Mouse (Mus musculus) embryonic facial prominence, embryonic 10.5 days (tissue): ENCODE measurements around the gene Pold2. TPM values are rescaled to one million over a fixed set of nuclear protein-coding genes. Genes with fewer than 3 reads are reported as not detected.

Experiments
- DNase-seq: peaks from one replicate; pipeline ENCODE4 v3.0.0-alpha.2; 2017; ENCODE audit warnings: low spot score
- H3K27ac ChIP-seq: fragments of 300-500 bp; sonication (generic); replicated peaks from 2 replicates; pipeline ENCODE4 v1.5.1; 2016; ENCODE audit warnings: mild to moderate bottlenecking
- H3K27me3 ChIP-seq: fragments of 300-500 bp; sonication (generic); replicated peaks from 2 replicates; pipeline ENCODE4 v1.6.1; 2016; ENCODE audit warnings: low read depth, mild to moderate bottlenecking; ENCODE audit not compliant: poor library complexity, severe bottlenecking
- H3K36me3 ChIP-seq: fragments of 300-500 bp; sonication (generic); replicated peaks from 2 replicates; pipeline ENCODE4 v1.6.1; 2016; ENCODE audit warnings: mild to moderate bottlenecking, moderate library complexity
- H3K4me1 ChIP-seq: fragments of 300-500 bp; sonication (generic); 2 replicates; pipeline ENCODE4 v1.6.1; 2016
- H3K4me3 ChIP-seq: fragments of 300-500 bp; sonication (generic); 2 replicates; pipeline ENCODE4 v1.5.1; 2016; ENCODE audit warnings: mild to moderate bottlenecking, moderate library complexity
- H3K9me3 ChIP-seq: fragments of 300-500 bp; sonication (generic); 2 replicates; pipeline ENCODE4 v1.6.1; 2016; ENCODE audit warnings: mild to moderate bottlenecking
- WGBS: fragments of 180-500 bp; shearing (Covaris S2); methylation state at CpG from one replicate; pipeline ENCODE4 v1.1.7; 2016; 5-methylcytosine and 5-hydroxymethylcytosine counted together
- polyA plus RNA-seq: library from polyadenylated mRNA; unstranded; fragments of >200 nt; fragmentation: Nextera tagmentation; extraction: Ambion mirVana; gene quantifications from 2 replicates; pipeline ENCODE4 v1.2.1, GENCODE M21; 2016

Gene Pold2
- polyA plus RNA-seq: 155 and 161 TPM in 2 replicates

DNA sequence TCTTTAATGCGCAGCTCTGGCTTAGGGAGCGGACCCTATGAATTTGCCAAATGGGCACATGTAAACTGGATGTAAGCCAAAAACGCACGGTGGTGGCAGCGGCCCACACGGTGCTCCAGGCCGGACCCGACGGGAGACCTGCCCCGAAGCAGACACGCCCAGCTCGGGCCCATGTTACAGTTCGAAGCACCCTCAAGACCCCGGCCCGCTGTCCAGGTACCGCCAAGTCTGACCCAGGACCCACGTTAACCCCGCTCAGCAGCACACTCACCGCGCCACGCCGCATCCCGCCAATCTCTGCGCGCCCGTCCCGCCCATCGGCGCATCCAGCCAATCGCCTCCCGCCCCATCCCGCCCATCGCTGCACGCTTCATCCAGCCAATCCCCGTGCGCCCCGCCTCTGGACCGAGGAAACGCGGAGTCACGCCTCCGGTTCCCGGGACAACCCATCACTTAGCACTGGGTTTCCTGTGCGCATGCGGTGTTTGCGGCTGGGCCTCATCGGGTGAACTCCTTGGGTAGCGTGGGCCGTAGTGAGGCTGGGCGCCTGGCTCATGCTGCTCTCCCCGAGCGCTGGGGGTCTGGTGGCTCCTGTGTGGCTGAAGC is at the start of gene Pold2:
Gene Pold2 (minus strand): TSS at position 372 of the 606 bp plus-strand sequence.
- under 1% methylated on average over 52 of the region's 52 CpGs for WGBS
- peak; percentile 99 for DNase-seq

DNA sequence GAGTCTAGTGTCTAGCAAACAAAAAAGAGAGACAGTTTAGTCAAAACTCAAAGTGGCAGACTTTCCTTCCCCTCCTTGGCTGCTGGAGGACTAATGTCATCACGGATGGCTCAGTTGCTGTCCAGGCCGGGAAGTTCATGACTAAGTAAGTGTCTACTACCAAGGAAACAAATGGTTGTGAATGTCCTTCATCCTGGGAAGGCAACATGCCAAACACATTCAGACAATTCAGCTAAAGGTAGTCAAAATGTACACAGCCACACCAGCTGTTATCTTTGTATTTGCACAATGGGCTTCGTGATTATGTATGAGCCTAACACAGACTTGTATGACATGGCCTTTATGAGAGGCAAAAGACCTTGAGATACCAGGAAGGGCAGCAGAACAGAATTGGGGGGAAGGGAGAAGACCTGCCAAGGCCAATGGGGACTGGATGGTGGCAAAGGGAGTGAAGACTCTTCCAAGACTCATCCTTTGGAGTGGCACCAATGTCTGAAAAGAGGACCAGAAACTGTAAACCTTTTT is 48.7 kb upstream of the Pold2 start:
- no peaks in the 10 kb centered on the region for H3K36me3 ChIP-seq
- H3K4me1 ChIP-seq: no peaks in the 10 kb centered on the region
- no peak for DNase-seq
- H3K27ac ChIP-seq: no peak overlapping the region
- H3K4me3 ChIP-seq: no peak overlapping the region
- no peaks in the 10 kb centered on the region for H3K27me3 ChIP-seq
- 85% methylated on average over 3 of the region's 3 CpGs for WGBS
- 0 out of 2 replicates have a peak, but pooled peaks cover 7% of the 10 kb centered on the region for H3K9me3 ChIP-seq

More for the DNA sequence above, at the start of gene Pold2:
- Histone ChIP-seq H3K27me3 (no peaks in the 10 kb centered on the region), H3K27ac (peak within 1 kb of the TSS; percentile 87), H3K36me3 (peaks cover 38% of the 10 kb centered on the region), H3K4me3 (peak within 1 kb of the TSS; percentile 77), H3K4me1 (peaks cover 32% of the 10 kb centered on the region), H3K9me3 (no peaks in the 10 kb centered on the region)

DNA sequence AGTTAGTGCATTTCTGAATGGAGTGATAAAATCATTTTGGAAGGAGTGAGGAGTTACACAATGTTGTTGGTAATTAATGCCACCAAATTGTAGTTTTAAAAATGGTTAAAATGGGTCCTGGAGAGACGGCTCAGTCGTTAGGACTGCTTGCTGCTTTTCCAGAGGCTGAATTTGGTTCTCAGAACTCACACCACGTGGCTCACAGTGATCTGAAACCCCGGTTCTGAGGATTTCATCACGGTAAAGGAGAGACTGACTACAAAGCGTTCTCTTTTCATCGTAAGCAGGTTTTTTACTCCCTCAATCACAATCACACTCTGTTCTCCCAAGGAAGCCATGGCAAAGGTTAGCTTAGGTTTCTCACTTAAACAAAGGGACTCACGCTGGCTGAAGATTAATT is 46.6 kb upstream of the Pold2 start:
- WGBS: 57% methylated on average over 8 of the region's 8 CpGs
- DNase-seq: no peak
- 0 out of 2 replicates have a peak, but pooled peaks cover 3% of the 10 kb centered on the region for H3K9me3 ChIP-seq

DNA sequence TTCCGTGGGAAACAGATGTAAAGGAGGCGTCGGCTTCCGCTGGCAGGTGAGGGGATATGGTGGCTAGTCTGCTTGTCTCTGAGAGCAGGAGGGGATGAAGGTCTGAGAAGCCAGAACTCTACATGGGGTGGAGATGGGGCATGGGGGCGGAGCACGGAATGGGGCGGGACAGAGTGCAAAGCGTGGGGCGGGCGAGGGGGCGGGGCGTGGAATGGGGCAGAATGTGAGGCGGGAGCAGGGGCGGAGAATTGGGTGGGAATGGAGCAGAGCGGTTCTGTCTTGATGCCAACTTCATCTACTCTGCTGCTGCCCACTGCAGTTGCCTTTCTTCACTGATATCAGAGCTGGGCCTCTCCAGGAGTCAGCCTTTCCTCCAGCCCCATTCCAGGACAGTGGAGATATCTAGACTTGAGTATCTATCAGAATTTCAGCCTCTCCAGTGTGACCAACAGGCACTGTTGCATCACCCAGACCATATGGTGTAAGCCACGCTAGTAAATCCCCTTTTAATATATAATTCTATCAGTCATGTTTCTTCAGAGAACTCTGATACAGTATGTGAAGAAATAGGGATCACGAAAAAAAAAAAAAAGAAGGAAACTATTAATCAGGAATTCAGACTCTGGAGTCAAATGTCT is 42.4 kb upstream of the Pold2 start:
- H3K4me1 ChIP-seq: peaks cover 6% of the 10 kb centered on the region; the same call in 1 of the 2 replicates
- 31% methylated on average over 17 of the region's 17 CpGs for WGBS
- no peaks in the 10 kb centered on the region for H3K36me3 ChIP-seq
- no peak overlapping the region for H3K4me3 ChIP-seq
- H3K27me3 ChIP-seq: no peaks in the 10 kb centered on the region
- H3K27ac ChIP-seq: no peak overlapping the region
- DNase-seq: peak; percentile 26
- H3K9me3 ChIP-seq: no peaks in the 10 kb centered on the region

More for the DNA sequence above, 46.6 kb upstream of the Pold2 start:
- Histone ChIP-seq H3K4me3 (no peak overlapping the region), H3K36me3 (no peaks in the 10 kb centered on the region), H3K4me1 (peaks cover 6% of the 10 kb centered on the region; the same call in 1 of the 2 replicates), H3K27ac (no peak overlapping the region), H3K27me3 (no peaks in the 10 kb centered on the region)

DNA sequence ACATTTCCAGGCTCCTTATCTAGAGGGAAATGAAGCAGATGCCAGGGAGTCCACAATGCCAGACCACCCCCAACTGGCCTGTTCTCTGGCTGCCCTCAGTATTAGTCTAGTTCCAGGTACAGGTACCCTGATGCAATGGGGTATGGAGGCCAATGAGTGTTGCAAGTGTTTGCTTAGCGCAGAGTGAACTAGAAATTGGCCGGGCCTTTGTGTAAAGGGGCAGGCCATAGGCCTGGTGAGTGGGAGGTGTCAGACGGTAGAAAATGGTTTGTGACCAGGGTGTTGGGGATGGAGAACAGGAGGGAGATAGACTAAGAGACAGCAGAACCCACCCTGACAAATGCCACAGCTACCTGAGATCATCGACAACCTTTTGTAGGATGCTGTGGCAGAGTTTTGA is 41.5 kb upstream of the Pold2 start:
- 95% methylated on average over 4 of the region's 4 CpGs for WGBS
- no peaks in the 10 kb centered on the region for H3K9me3 ChIP-seq
- peaks cover 6% of the 10 kb centered on the region; the same call in 1 of the 2 replicates for H3K4me1 ChIP-seq
- H3K4me3 ChIP-seq: no peak overlapping the region
- DNase-seq: no peak
- H3K27me3 ChIP-seq: peaks cover 4% of the 10 kb centered on the region; the same call in 1 of the 2 replicates
- no peaks in the 10 kb centered on the region for H3K36me3 ChIP-seq
- H3K27ac ChIP-seq: no peak overlapping the region

DNA sequence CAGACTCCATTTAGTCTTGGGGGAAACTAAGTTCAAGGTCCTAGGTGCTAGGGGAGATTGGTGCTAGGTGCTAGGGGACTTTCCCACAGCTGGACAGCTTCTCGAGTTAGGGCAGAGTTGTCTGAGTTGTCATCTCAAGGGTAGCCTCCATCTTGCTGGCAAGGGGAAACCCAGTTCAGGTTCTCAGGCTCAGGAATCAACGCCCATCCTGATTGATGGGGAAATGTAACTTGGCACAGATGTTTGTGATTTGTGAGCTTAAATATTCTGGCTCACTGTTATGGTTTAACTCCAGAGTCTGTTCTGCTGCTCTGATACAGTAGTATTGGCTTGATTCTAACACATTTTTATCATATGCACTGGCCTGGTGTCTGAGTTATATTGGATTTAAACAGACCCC is 40.0 kb upstream of the Pold2 start:
- DNase-seq: no peak
- WGBS: 72% methylated on average over 2 of the region's 2 CpGs

DNA sequence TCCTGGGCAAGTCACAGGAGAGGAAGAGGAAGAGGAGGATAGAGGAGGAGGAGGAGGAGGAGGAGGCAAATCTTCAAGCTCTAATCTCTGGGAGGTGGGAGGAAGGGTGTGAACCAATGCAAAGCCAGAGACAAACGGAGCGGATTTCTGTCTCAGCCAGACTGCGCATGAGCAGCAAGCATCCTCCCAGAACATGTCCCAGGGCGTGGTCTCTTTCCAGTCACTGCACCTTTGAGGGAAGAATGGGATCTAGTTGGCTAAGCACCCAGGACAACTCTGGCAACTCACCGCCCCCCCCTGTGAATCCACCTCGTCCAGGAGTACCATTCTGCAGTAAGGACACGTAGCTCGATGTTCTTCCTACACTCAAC is 38.1 kb upstream of the Pold2 start:
- Histone ChIP-seq H3K27me3 (peaks cover 8% of the 10 kb centered on the region; the same call in 1 of the 2 replicates), H3K9me3 (no peaks in the 10 kb centered on the region), H3K36me3 (no peaks in the 10 kb centered on the region), H3K4me1 (peaks cover 6% of the 10 kb centered on the region; the same call in 1 of the 2 replicates), H3K27ac (no peak overlapping the region), H3K4me3 (no peak overlapping the region)
- DNase-seq: no peak
- 75% methylated on average over 8 of the region's 8 CpGs for WGBS

More for the DNA sequence above, 40.0 kb upstream of the Pold2 start:
- peaks cover 6% of the 10 kb centered on the region; the same call in 1 of the 2 replicates for H3K4me1 ChIP-seq
- no peak overlapping the region for H3K4me3 ChIP-seq
- no peak overlapping the region for H3K27ac ChIP-seq
- peaks cover 8% of the 10 kb centered on the region; the same call in 1 of the 2 replicates for H3K27me3 ChIP-seq
- H3K9me3 ChIP-seq: no peaks in the 10 kb centered on the region
- no peaks in the 10 kb centered on the region for H3K36me3 ChIP-seq

DNA sequence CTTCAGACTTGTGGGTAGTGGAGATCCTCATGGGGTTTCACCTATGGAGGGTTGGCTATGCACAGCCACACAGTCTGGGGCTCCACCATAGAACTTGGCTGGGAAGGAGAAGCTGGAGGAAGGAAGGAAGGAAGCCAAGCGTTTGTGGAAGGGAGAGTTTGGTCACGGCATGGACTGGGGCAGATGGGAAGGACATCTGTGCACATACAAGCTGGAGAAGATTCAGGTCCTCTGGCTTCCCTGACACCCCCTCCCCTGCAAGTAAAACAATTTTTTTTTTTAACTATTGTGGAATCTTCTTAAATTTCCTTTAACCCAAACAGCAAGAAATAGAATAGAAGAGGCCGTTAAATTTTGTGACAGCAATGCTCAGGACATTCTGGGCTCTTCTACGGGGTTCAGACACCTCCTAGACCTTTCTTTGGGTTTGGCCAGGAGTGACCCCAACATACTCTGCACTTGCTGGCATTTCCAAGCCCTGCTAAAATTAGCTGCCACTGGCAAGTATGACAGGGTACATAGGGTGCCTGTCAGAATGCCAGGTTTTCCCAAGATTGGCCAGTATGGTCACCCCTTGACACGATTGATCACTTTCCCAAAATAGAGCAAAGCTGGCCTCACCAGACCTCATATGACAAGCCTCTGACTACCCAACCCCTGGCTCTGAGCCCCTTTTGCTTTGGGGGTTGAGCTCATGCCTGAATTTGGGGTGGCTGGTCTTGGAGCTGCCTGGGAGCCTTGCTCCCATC is 37.5 kb upstream of the Pold2 start:
- Histone ChIP-seq H3K27me3 (peaks cover 8% of the 10 kb centered on the region; the same call in 1 of the 2 replicates), H3K27ac (no peak overlapping the region; the same call in 1 of the 2 replicates), H3K4me1 (peaks cover 6% of the 10 kb centered on the region; the same call in 1 of the 2 replicates), H3K9me3 (no peaks in the 10 kb centered on the region), H3K4me3 (no peak overlapping the region), H3K36me3 (no peaks in the 10 kb centered on the region)
- WGBS: 91% methylated on average over 5 of the region's 5 CpGs
- DNase-seq: no peak

DNA sequence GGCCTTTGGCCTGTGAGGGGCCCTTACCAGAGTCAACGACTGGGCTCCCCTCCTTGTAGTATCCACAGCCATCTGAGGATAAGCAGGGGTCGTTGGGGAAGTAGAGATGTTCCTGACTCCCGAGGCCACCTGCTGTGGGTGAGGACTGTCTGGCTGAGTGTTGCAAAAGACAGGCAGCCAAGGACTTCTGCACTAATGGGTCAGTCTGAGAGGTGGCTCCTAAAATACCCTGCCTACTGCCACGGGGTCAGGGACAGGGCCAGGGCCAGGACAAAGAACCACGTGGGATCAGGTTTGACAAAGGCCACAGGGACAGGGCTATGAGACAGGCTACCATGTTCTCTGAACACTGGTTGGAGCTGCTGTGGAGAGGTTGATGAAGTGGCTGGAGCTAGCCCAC is 36.8 kb upstream of the Pold2 start:
- H3K9me3 ChIP-seq: no peaks in the 10 kb centered on the region
- H3K36me3 ChIP-seq: no peaks in the 10 kb centered on the region
- H3K27ac ChIP-seq: no peak overlapping the region; the same call in 1 of the 2 replicates
- no peak overlapping the region for H3K4me3 ChIP-seq
- H3K4me1 ChIP-seq: no peaks in the 10 kb centered on the region
- peaks cover 8% of the 10 kb centered on the region; the same call in 1 of the 2 replicates for H3K27me3 ChIP-seq
- 63% methylated on average over 5 of the region's 5 CpGs for WGBS
- DNase-seq: no peak

DNA sequence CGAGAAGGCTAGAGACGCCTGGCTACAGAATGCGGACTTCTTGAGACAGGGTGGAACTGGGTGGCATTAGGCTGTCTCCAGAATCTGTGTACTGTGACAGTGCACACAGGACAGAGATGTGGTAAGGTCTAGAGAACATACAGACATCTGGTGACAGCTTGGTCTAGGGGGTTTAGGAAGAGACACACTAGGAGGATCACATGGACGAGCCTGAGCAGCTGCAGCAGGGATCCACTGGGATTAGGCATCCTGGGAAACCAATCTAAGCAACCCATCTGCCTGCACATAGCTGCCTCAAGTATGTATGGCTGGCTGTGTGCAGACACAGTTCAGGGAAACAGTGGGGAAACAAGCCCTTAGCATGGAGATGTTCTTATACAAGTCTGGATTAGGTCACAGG is 35.8 kb upstream of the Pold2 start:
- H3K9me3 ChIP-seq: no peaks in the 10 kb centered on the region
- 78% methylated on average over 4 of the region's 4 CpGs for WGBS
- no peak overlapping the region for H3K4me3 ChIP-seq
- 0 out of 2 replicates have a peak, but pooled peaks cover 6% of the 10 kb centered on the region for H3K4me1 ChIP-seq
- H3K27ac ChIP-seq: no peak overlapping the region
- no peaks in the 10 kb centered on the region for H3K36me3 ChIP-seq
- peaks cover 8% of the 10 kb centered on the region; the same call in 1 of the 2 replicates for H3K27me3 ChIP-seq
- no peak for DNase-seq

DNA sequence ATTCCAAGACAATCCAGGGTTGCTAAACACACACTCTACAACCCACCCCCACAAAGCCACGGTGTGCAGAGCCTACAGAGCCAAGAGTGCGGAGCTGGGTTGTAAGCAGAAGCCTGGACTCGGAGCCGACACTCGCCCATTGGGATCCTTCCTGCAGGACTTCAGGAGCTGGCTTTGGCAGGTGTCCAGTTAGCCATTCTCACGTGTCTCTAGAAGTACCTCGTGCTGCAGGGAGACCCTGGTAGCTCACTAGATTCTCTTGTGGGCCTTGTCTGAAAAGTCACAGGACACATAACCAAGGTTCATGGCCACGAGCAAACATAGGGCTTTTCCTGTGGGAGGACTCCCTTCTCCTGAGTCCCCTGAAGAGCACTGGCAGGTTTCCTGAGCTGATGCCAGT is 35.2 kb upstream of the Pold2 start:
- H3K36me3 ChIP-seq: no peaks in the 10 kb centered on the region
- no peak overlapping the region for H3K4me3 ChIP-seq
- no peak for DNase-seq
- H3K4me1 ChIP-seq: 0 out of 2 replicates have a peak, but pooled peaks cover 6% of the 10 kb centered on the region
- H3K27me3 ChIP-seq: peaks cover 8% of the 10 kb centered on the region; the same call in 1 of the 2 replicates
- H3K27ac ChIP-seq: no peak overlapping the region
- 75% methylated on average over 8 of the region's 8 CpGs for WGBS
- no peaks in the 10 kb centered on the region for H3K9me3 ChIP-seq

DNA sequence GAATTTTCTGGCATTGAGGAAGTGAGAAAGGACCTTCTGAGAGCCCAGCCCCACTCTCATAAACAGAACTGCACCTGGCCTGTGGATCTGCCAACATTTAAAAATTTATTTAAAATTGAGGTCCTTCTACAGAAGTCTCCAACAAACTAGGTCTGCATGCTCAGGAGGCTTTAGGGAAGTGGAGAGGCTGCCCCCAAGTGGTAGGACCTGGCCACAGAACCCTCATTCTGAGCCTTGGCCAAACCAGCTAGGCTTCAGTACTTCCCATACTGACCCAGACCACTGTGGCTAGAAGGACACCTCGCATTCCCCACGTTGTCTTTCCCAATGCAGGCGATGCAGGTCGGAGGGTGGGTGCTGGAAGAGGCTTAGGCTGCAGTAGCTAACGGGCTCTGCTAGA is 34.5 kb upstream of the Pold2 start:
- Histone ChIP-seq H3K4me3 (no peak overlapping the region), H3K27me3 (peaks cover 8% of the 10 kb centered on the region; the same call in 1 of the 2 replicates), H3K27ac (no peak overlapping the region), H3K36me3 (no peaks in the 10 kb centered on the region), H3K9me3 (no peaks in the 10 kb centered on the region), H3K4me1 (0 out of 2 replicates have a peak, but pooled peaks cover 6% of the 10 kb centered on the region)
- WGBS: 27% methylated on average over 5 of the region's 5 CpGs
- peak; percentile 60 for DNase-seq
